Mouse (Mus musculus): ENCODE results near the gene Pglyrp4. TPM values are rescaled to one million over a fixed set of nuclear protein-coding genes. Genes with fewer than 3 reads are reported as not detected.
A peak's percentile ranks its signal among the peaks of the same experiment; 100 is the strongest.
"Not testable (repeated sequence)": the region's sequence is repeated elsewhere in the genome, so short reads cannot be mapped to it uniquely, and the experiment has no call there.

The Pglyrp4 gene
- polyA plus RNA-seq, 1 experiment from 2014 or later: not detected

- no peak overlapping the region for H3K27ac ChIP-seq (ENCODE audit: low read depth, low read length)
- no peaks in the 10 kb centered on the region for H3K9me3 ChIP-seq (replicated peaks; ENCODE audit: control insufficient read depth, low read length)
- ATAC-seq (replicated peaks; ENCODE audit: insufficient number of reproducible peaks, low FRiP score, low TSS enrichment): peak; percentile 26; the same call in 1 of the 2 replicates
- no peaks in the 10 kb centered on the region for H3K36me3 ChIP-seq (ENCODE audit: control insufficient read depth, insufficient read depth, low read length)
- no peak overlapping the region for H3K4me2 ChIP-seq
- no peaks in the 10 kb centered on the region for H3K4me1 ChIP-seq (ENCODE audit: control insufficient read depth, insufficient read depth, low read length)
- H3K27me3 ChIP-seq (ENCODE audit: control insufficient read depth, insufficient read depth, low read length): 0 out of 2 replicates have a peak, but pooled peaks cover 2% of the 10 kb centered on the region
- 40% methylated on average over 12 of the region's 12 CpGs for WGBS (ENCODE audit: insufficient replicate concordance)
- H3K4me3 ChIP-seq (ENCODE audit: low read depth, low read length): no peak overlapping the region
- no peak overlapping the region for H3K9ac ChIP-seq (ENCODE audit: low read depth, low read length)
Measured at GRCm38 (mm10) chr3:90709591-90710460, 16.9 kb upstream of the Pglyrp4 start.

- Histone ChIP-seq H3K4me1 (ENCODE audit: control insufficient read depth, insufficient read depth, low read length) (no peaks in the 10 kb centered on the region), H3K4me3 (ENCODE audit: low read depth, low read length) (no peak overlapping the region), H3K4me2 (no peak overlapping the region), H3K9ac (ENCODE audit: low read depth, low read length) (no peak overlapping the region), H3K27me3 (ENCODE audit: control insufficient read depth, insufficient read depth, low read length) (no peaks in the 10 kb centered on the region), H3K9me3 (replicated peaks; ENCODE audit: control insufficient read depth, low read length) (no peaks in the 10 kb centered on the region), H3K27ac (ENCODE audit: low read depth, low read length) (no peak overlapping the region), H3K36me3 (ENCODE audit: control insufficient read depth, insufficient read depth, low read length) (no peaks in the 10 kb centered on the region)
- no peak for ATAC-seq (replicated peaks; ENCODE audit: insufficient number of reproducible peaks, low FRiP score, low TSS enrichment)
- 84% methylated on average over 1 of the region's 1 CpGs for WGBS (ENCODE audit: insufficient replicate concordance)
Measured at GRCm38 (mm10) chr3:90749658-90750057, 23.0 kb downstream of the Pglyrp4 start.

- not testable (repeated sequence) for H3K9ac ChIP-seq (ENCODE audit: low read depth, low read length); H3K4me2 ChIP-seq; H3K27ac ChIP-seq (ENCODE audit: low read depth, low read length); H3K27me3 ChIP-seq (ENCODE audit: control insufficient read depth, insufficient read depth, low read length); ATAC-seq (replicated peaks; ENCODE audit: insufficient number of reproducible peaks, low FRiP score, low TSS enrichment); H3K36me3 ChIP-seq (ENCODE audit: control insufficient read depth, insufficient read depth, low read length); H3K4me1 ChIP-seq (ENCODE audit: control insufficient read depth, insufficient read depth, low read length); H3K4me3 ChIP-seq (ENCODE audit: low read depth, low read length); H3K9me3 ChIP-seq (replicated peaks; ENCODE audit: control insufficient read depth, low read length)
- 86% methylated on average over 1 of the region's 1 CpGs for WGBS (ENCODE audit: insufficient replicate concordance)
Measured at GRCm38 (mm10) chr3:90777776-90778175, 51.1 kb downstream of the Pglyrp4 start, which contains the start of gene Gm5849. Gene Gm5849, minus strand, starts transcription at chr3:90777876.

Other genes starting within 250 kb of the Pglyrp4 start
- 76.0 TPM in 2 replicates for gene Snapin, start 235.9 kb upstream of the Pglyrp4 start, polyA plus RNA-seq (2014; fragmentation: Nextera tagmentation; extraction: Ambion mirVana)
- gene Chtop, start 217.4 kb upstream of the Pglyrp4 start, polyA plus RNA-seq (2014; fragmentation: Nextera tagmentation; extraction: Ambion mirVana): 70.3 and 73.9 TPM in 2 replicates
- gene S100a1, start 212.5 kb upstream of the Pglyrp4 start, polyA plus RNA-seq (2014; fragmentation: Nextera tagmentation; extraction: Ambion mirVana): 137 and 138 TPM in 2 replicates
- 59.7 and 65.4 TPM in 2 replicates for gene S100a13, start 212.5 kb upstream of the Pglyrp4 start, polyA plus RNA-seq (2014; fragmentation: Nextera tagmentation; extraction: Ambion mirVana)
- gene S100a14, start 200.1 kb upstream of the Pglyrp4 start, polyA plus RNA-seq (2014; fragmentation: Nextera tagmentation; extraction: Ambion mirVana): not detected in 2 replicates
- gene S100a16, start 189.7 kb upstream of the Pglyrp4 start, polyA plus RNA-seq (2014; fragmentation: Nextera tagmentation; extraction: Ambion mirVana): 26.9 and 28.4 TPM in 2 replicates
- gene S100a3, start 166.3 kb upstream of the Pglyrp4 start, polyA plus RNA-seq (2014; fragmentation: Nextera tagmentation; extraction: Ambion mirVana): 0.24 TPM in 1 of 2 replicates, not detected in the other
- gene S100a2, start 136.7 kb upstream of the Pglyrp4 start, polyA plus RNA-seq (2014; fragmentation: Nextera tagmentation; extraction: Ambion mirVana): not detected in 2 replicates
- gene Gm42674, start 125.0 kb upstream of the Pglyrp4 start, polyA plus RNA-seq (2014; fragmentation: Nextera tagmentation; extraction: Ambion mirVana): not detected in 2 replicates
- 3.4 and 3.5 TPM in 2 replicates for gene S100a4, start 123.1 kb upstream of the Pglyrp4 start, polyA plus RNA-seq (2014; fragmentation: Nextera tagmentation; extraction: Ambion mirVana)
- gene S100a5, start 118.4 kb upstream of the Pglyrp4 start, polyA plus RNA-seq (2014; fragmentation: Nextera tagmentation; extraction: Ambion mirVana): not detected in 2 replicates
- 43.6 and 44.5 TPM in 2 replicates for gene S100a6, start 114.0 kb upstream of the Pglyrp4 start, polyA plus RNA-seq (2014; fragmentation: Nextera tagmentation; extraction: Ambion mirVana)
- gene S100a7a, start 72.9 kb upstream of the Pglyrp4 start, polyA plus RNA-seq (2014; fragmentation: Nextera tagmentation; extraction: Ambion mirVana): not detected in 2 replicates
- 1.9 and 5.2 TPM in 2 replicates for gene S100a8, start 57.9 kb upstream of the Pglyrp4 start, polyA plus RNA-seq (2014; fragmentation: Nextera tagmentation; extraction: Ambion mirVana)
- gene S100a9, start 31.2 kb upstream of the Pglyrp4 start, polyA plus RNA-seq (2014; fragmentation: Nextera tagmentation; extraction: Ambion mirVana): 1.3 and 6.2 TPM in 2 replicates
- gene Gm5849, start 51.0 kb downstream of the Pglyrp4 start, polyA plus RNA-seq (2014; fragmentation: Nextera tagmentation; extraction: Ambion mirVana): not detected in 2 replicates